Mouse (Mus musculus) gastrocnemius, postnatal 36 days (tissue): Measurements from ENCODE around the gene Srgn. TPM values are rescaled to one million over a fixed set of nuclear protein-coding genes. Genes with fewer than 3 reads are reported as not detected.

Experiments
- DNase-seq, 2 experiments: peaks; one replicate each; pipeline ENCODE4 v3.0.0; 2022
- intact Hi-C: fragments of 180-260 bp; cut with DNase I; formaldehyde crosslinking; loops from one replicate; pipeline ENCODE4 v1.15.1; 2025
- long read RNA-seq, 2 experiments: library from polyadenylated mRNA; stranded (forward); transcript quantifications; one replicate each; pipeline ENCODE4 v2.0.0; 2021
- total RNA-seq, 2 experiments: library from RNA; stranded (reverse); gene quantifications; 2 replicates each; pipeline ENCODE4 v1.2.3; 2021

Srgn gene
- total RNA-seq, result 10 to 100 TPM; 12.2 to 14.1 TPM
- long read RNA-seq, experiment 1, transcript Srgn-201 (3 exons, 938 nt), result major isoform, 7 of 10 reads
- long read RNA-seq, experiment 1, partial matches to known transcripts, result 1 of 10 reads
- long read RNA-seq, experiment 1, other reads (novel, unspliced or antisense), result 2 of 10 reads
- long read RNA-seq, experiment 2, transcript Srgn-201 (3 exons, 938 nt), result major isoform, 9 of 13 reads
- long read RNA-seq, experiment 2, partial matches to known transcripts, result 0 of 13 reads
- long read RNA-seq, experiment 2, other reads (novel, unspliced or antisense), result 4 of 13 reads

DNA sequence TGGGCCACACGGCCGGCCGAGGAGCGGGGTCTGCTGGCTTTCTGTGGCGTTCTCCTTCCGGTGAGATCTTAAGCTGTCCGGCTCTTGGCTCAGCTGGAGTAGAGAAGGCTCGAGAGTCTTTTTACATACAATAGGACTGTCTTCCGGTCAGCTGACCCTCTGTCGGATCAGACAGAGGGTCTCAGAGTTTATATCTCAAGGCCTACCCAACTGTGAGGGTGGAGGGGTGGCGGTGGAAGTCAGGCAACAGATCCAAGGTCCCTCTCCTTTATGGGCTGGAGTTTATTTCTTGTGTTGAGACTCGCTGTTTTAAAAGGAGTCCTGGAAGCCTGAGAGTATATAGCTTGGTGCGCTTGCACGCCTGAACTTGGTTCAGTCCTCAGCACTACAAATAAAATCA, at the start of gene Srgn:
TSS of gene Srgn (minus strand) at position 101 of the 400 bp plus-strand sequence.
- intact Hi-C loops, result no loop called here
- no peak for DNase-seq

DNA sequence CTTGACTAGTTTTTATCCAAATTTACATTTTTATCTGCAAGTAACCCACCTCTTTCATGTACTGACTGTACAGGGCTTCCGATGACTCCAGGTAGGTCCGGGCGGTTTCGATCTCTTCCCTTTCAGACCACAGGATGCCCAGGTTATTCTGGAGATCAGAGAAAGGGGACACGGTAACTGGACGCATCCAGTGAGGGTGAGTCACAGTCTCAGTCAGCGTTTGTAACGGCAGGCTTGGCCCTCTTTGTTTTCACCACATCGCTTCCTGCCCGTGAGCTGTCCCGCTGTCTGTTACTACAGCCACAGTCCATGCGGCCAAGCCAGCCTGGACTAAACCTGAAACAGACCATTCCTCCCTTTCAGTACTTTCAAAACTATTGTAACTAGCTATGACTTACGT, 47.8 kb upstream of the Srgn start:
- intact Hi-C loops, result no loop called here

GRCm38 (mm10) chr10:62570126-62570871, 43.0 kb upstream of the Srgn start:
- DNase-seq, result no peak
- intact Hi-C loops, result no loop called here

More for the DNA sequence above, 47.8 kb upstream of the Srgn start:
- DNase-seq, result no peak

- intact Hi-C loops, result no loop called here
- DNase-seq, result no peak
These were observed 41.6 kb upstream of the Srgn start for GRCm38 (mm10) chr10:62568861-62569260.

GRCm38 (mm10) chr10:62557736-62558135, 30.5 kb upstream of the Srgn start:
- no peak for DNase-seq
- intact Hi-C loops, result no loop called here

- no peak for DNase-seq
- intact Hi-C loops, result no loop called here
These were observed 29.3 kb upstream of the Srgn start for GRCm38 (mm10) chr10:62556558-62556901.

DNA sequence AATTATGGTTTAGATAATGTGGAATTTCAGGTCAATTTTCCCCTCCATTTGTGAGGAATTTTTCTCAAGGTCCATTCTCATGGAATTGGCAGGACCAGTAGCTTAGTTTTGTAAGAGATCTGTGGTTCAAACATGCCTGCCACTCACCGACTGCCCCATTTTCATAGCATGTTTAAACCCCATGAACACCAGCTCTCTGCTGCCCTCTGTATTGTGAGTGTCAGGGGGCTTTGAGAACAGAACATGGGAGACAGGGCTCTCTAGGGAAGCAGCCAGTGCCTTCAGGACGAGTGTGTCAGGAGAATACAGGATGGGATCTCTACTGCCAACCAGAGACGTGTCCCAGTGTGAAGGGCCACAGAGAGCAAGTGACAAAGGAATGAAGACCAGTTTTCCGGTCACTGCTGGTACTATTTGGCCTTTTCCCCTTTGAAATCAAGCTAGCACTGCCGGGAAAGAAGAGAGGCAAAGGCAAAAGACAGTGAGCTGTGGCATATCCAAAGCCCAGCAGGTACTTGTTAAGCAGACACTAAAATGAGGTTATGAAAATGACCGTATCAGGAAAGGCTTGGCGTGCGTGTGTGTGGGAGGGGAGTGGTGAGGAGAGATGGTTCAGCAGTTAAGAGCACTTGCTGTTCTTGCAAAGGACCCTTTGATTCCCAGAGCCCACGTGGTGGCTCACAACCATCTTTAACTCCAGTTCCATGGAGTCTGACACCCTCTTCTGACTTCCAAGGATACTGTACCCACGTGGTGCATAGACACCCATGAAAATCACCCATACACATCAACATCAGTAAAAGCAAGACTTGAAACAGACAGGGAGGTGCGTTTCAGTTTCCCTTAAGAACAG, 28.7 kb upstream of the Srgn start:
- DNase-seq, result no peak
- intact Hi-C loops, result no loop called here

- no peak for DNase-seq
- intact Hi-C loops, result no loop called here
These were observed 26.4 kb upstream of the Srgn start for GRCm38 (mm10) chr10:62553611-62554091.

DNA sequence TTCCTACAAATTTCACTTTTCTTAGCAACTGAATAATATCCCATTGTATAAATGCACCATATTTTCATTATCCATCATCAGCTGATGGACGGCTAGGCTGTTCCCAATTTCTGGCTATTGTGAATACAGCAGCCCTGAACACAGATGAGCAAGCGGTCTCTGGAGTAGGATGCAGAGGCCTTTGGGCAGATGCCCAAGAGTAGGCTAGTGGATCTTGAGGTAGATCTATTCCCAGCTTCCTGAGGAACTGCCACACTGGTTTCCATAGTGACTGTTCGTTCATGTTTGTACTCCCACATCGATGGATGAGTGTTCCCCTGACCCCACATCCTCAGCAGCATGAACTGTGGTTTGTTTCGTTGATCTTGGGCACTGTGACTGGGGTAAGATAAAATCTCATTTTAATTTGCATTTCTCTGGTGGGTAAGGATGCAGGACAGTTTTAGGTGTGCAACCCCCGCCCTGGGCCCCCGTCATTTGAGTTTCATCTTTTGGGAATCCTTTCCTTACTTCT, 23.6 kb upstream of the Srgn start:
- no peak for DNase-seq
- intact Hi-C loops, result no loop called here

DNA sequence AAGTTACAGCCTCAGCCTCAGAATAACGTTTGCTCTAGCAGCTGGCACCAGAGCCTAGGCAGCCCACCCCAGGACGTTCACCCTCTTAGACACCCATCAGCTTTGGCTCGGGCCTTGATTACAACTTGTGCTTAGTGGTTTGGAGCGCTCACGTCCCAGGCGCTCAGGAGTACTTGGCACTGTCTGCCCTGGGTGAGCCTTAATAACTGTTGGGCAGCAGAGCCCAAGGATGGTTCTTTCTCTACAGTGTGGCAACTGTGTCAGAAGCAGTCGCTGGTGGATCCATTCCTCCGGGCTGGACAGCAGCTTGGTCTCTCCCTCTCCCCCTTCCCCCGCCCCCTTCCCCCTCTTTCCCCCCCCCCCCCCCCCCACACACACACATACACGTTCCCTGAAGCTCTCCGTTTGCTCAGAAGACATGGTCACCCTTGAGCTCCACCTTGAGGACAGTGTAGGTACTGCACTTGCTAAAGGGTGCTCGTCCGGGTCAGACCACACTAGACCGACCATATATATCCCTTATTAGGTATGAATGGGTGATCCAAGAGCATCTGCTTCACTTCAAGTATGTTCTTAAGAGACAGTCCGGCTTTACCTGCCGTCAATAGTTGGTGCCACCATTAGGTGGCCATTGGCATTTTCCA, 22.4 kb upstream of the Srgn start:
- intact Hi-C loops, result loop anchor here (1.0 kb wide), 1 partner anchor 46 kb away; no protein-coding TSS in a partner anchor
- DNase-seq, result peak; percentile 43 to 68

GRCm38 (mm10) chr10:62546441-62546840, 19.2 kb upstream of the Srgn start:
- intact Hi-C loops, result no loop called here
- DNase-seq, result no peak

DNA sequence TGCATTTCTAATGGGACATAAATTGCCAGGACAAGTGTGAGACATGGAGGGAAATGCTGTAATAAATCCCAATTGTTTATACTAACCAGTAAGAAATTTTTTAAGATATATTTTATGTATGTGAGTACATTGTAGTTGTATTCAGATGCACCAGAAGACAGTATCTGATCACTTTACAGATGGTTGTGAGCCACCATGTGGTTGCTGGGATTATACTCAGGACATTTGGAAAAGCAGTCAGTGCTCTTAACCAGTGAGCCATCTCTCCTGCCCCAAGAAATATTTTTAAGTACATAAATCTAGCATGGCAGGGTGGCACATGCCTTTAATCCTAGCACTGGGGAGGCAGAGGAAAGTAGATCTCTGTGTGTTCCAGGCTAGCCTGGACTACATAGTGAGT, 18.5 kb upstream of the Srgn start:
- DNase-seq, result no peak
- intact Hi-C loops, result no loop called here

DNA sequence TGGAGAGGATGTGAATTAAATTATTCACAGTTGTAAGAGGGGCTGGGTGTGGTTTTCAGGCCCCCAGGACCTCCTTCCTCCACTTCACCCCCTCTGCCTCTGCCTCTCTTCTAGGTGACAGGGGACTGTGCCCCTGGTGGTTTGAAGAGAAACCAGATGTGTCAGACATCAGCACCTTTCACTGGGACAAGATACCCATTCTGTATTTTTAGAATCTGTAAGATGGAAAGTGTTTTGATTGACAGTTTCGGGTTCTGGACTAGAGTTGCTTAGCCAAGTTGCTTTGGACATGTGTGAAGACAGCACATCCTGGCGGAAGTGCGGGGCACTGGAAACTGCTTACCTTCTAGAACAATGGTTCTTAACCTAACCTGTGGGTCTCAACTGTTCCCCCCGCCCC, 17.1 kb upstream of the Srgn start:
- DNase-seq, result no peak
- intact Hi-C loops, result no loop called here

DNA sequence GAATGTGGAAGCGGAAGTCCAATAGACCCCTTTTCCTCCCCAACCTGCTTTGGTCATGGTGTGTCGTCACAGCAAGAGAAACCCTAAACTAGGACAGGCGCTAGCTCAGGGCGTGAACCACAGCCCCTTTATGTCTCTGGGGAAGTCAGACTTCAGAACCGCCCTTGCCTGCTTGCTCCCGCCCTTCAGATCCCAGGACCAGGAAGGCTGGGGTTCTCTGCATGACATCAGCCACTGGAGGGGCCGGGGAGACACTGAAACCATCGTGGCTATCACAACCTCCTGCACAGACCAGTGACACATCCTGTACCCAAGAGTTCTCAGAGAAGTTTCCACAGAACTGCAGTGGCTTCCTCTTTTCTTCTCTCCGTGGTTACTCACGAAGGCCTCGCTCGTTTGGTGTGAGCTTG, 16.2 kb upstream of the Srgn start:
- intact Hi-C loops, result no loop called here
- DNase-seq, result no peak

GRCm38 (mm10) chr10:62542928-62543327, 15.7 kb upstream of the Srgn start:
- DNase-seq, result no peak
- intact Hi-C loops, result no loop called here

- intact Hi-C loops, result no loop called here
These were observed 15.3 kb upstream of the Srgn start for GRCm38 (mm10) chr10:62542507-62542906.

DNA sequence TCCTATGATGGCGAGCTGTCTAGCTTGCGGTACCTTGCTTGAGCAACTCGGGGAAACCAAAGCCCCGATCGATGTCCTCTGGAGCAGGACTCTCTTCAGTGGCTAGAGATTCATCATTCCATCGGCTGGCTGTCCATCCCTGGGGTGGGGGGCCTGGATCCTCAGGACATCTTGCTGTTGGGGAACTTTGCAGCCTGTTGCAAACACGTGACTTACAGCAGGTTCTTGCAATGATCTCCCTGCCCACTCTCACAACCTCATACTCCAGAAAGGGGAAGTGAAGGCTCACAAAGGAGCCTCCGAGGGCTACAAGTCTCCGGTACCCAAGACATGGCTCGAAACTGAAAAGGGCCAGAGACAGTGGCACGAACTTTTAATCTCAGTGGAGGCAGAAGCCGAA, 14.2 kb upstream of the Srgn start:
- no peak for DNase-seq
- intact Hi-C loops, result no loop called here

More at GRCm38 (mm10) chr10:62542507-62542906, 15.3 kb upstream of the Srgn start:
- DNase-seq, result no peak

DNA sequence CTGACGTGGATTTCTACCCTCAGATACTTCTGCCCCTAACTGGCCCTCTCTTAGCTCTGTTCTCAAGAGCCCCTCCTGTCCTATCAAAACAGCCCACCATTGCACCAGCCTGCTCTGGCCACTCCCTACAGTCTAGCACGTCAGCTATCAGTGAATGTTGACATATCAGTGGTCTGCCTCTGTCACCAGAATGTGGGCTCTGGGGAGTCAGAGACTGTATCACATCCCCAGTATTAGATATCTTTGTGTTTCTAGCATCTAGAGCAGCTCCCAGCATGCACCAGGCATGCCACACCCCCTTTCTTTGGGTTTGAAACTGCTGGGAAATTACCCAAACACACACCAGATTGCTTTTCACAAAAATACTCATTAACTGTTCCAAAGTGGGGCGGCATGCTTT, 13.5 kb upstream of the Srgn start:
- DNase-seq, result no peak
- intact Hi-C loops, result no loop called here

DNA sequence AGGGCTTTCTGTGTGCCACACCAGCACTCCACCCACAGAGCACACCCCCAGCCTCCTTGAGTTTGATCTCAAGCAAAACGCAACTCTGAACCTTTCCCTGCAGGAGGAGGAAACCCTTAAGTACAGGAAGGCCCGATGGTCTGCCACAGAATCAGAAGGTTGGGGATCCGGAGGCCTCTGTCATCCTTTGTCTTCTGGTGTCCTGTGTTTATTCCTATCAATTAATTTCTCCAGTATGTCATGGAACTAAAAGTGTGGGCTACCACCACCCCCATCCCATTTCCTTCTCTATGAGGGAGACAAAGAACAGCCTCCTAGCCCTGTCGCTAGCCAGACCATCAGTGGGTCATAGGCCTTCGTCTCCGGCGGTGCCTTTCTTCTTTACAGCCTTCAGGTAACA, 7.3 kb upstream of the Srgn start:
- intact Hi-C loops, result no loop called here
- DNase-seq, result no peak

- no peak for DNase-seq
- intact Hi-C loops, result no loop called here
These were observed 5.6 kb upstream of the Srgn start for GRCm38 (mm10) chr10:62532832-62533231.
